Mouse (Mus musculus) kidney, adult 9 months (tissue): ENCODE measurements around the gene Slc38a8.

Source experiments
- DNase-seq: peaks from one replicate; pipeline ENCODE4 v3.0.0; 2022

Slc38a8 gene

GRCm38 (mm10) chr8:119501598-119501997 is at the start of gene Slc38a8:
Gene Slc38a8 (minus strand): TSS chr8:119501698.
- DNase-seq: no peak

- no peak for DNase-seq
Measured at GRCm38 (mm10) chr8:119548560-119549113, 47.1 kb upstream of the Slc38a8 start.

- no peak for DNase-seq
Measured at GRCm38 (mm10) chr8:119547019-119547691, 45.7 kb upstream of the Slc38a8 start.

- no peak for DNase-seq
Measured at GRCm38 (mm10) chr8:119545791-119546190, 44.3 kb upstream of the Slc38a8 start.

- no peak for DNase-seq
Measured at GRCm38 (mm10) chr8:119545180-119545579, 43.7 kb upstream of the Slc38a8 start.

- DNase-seq: no peak
Measured at GRCm38 (mm10) chr8:119544606-119545005, 43.1 kb upstream of the Slc38a8 start.

GRCm38 (mm10) chr8:119531973-119532372 is 30.5 kb upstream of the Slc38a8 start:
- no peak for DNase-seq

- no peak for DNase-seq
Measured at GRCm38 (mm10) chr8:119531397-119531796, 29.9 kb upstream of the Slc38a8 start.

- DNase-seq: no peak
Measured at GRCm38 (mm10) chr8:119530937-119531336, 29.4 kb upstream of the Slc38a8 start.

GRCm38 (mm10) chr8:119528762-119529161 is 27.3 kb upstream of the Slc38a8 start:
- no peak for DNase-seq

GRCm38 (mm10) chr8:119520102-119520501 is 18.6 kb upstream of the Slc38a8 start:
- DNase-seq: peak; percentile 14

- DNase-seq: no peak
Measured at GRCm38 (mm10) chr8:119516674-119517073, 15.2 kb upstream of the Slc38a8 start.

GRCm38 (mm10) chr8:119515767-119516166 is 14.3 kb upstream of the Slc38a8 start:
- DNase-seq: no peak

- no peak for DNase-seq
Measured at GRCm38 (mm10) chr8:119514940-119515339, 13.4 kb upstream of the Slc38a8 start.

- DNase-seq: no peak
Measured at GRCm38 (mm10) chr8:119513405-119513804, 11.9 kb upstream of the Slc38a8 start.

GRCm38 (mm10) chr8:119511722-119512121 is 10.2 kb upstream of the Slc38a8 start:
- DNase-seq: no peak

- no peak for DNase-seq
Measured at GRCm38 (mm10) chr8:119510471-119510870, 9.0 kb upstream of the Slc38a8 start.

- no peak for DNase-seq
Measured at GRCm38 (mm10) chr8:119506106-119506505, 4.6 kb upstream of the Slc38a8 start.

GRCm38 (mm10) chr8:119505488-119505887 is 4.0 kb upstream of the Slc38a8 start:
- no peak for DNase-seq

- no peak for DNase-seq
Measured at GRCm38 (mm10) chr8:119503191-119503767, 1.8 kb upstream of the Slc38a8 start.

- no peak for DNase-seq
Measured at GRCm38 (mm10) chr8:119502111-119502510, 613 bp upstream of the Slc38a8 start.

GRCm38 (mm10) chr8:119499836-119500235 is 1.7 kb downstream of the Slc38a8 start:
- no peak for DNase-seq

GRCm38 (mm10) chr8:119496848-119497247 is 4.7 kb downstream of the Slc38a8 start:
- DNase-seq: peak; percentile 70

GRCm38 (mm10) chr8:119487093-119487492 is 14.4 kb downstream of the Slc38a8 start:
- peak; percentile 19 for DNase-seq
